Mouse (Mus musculus) gastrocnemius, adult 2 months (tissue): ENCODE measurements around the gene Lrp4. TPM values are rescaled to one million over a fixed set of nuclear protein-coding genes. Genes with fewer than 3 reads are reported as not detected.

ENCODE experiments used
- DNase-seq: peaks from one replicate; pipeline ENCODE4 v3.0.0; 2022
- H3K27ac ChIP-seq: fragments of 200-600 bp; 2 replicates; pipeline ENCODE4 v1.8.1; 2022; ENCODE audit warnings: mild to moderate bottlenecking
- H3K4me3 ChIP-seq: fragments of 200-600 bp; 2 replicates; pipeline ENCODE4 v1.8.1; 2022; ENCODE audit warnings: mild to moderate bottlenecking, moderate library complexity
- CTCF ChIP-seq: fragments of 200-600 bp; IDR thresholded peaks from 2 replicates; pipeline ENCODE4 v1.8.1; 2022; ENCODE audit warnings: antibody characterized with exemption, mild to moderate bottlenecking, moderate library complexity
- intact Hi-C: fragments of 180-260 bp; cut with DNase I; formaldehyde crosslinking; loops from one replicate; pipeline ENCODE4 v1.15.1; 2025
- total RNA-seq, 2 experiments: library from RNA; stranded (reverse); gene quantifications; 2 replicates each; pipeline ENCODE4 v1.2.3; 2021

Gene Lrp4
- total RNA-seq, 2 experiments from 2014 or later: 7.8 to 10.2 TPM

DNA sequence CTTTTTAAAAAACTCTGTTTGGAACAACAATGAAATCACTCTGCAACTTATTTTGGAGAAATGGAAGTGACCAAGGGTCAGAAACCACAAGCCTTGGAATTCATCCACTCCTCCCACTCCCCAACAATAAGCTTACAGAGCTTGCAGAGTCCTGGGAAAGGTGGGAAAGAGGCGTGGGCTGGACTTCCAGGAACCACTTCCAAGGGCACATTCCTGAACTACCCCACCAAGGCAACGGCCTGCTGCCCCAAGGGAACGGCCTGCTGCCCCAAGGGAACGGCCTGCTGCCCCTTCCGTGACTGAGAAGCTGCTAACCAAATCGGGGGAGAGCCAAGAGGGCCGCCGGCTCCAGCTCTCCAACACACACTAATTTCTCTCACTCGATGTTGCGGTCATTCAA lies 18.0 kb upstream of the Lrp4 start:
- DNase-seq: no peak
- Histone ChIP-seq H3K27ac (no peak overlapping the region), H3K4me3 (no peak overlapping the region)
- TF ChIP-seq CTCF: no peak
- intact Hi-C loops: no loop called here

DNA sequence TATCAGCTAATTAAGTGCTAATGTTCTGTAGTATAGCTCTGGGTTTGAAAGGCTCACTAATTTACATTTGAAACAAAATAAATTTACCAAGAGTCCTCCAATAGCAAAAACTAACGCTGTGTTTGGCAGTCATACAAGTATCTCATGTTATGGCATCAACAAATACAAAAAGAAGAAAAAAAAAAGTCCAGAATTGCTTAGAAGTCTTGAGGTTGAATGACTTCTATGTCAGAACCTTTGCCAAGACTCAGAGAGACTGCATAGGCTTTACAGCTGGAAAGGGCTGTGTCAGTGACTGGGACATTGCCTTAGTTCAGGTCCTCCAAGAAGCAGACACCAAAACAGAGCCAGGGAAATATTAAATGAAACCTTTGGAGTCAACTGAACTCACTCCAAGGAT lies 17.4 kb upstream of the Lrp4 start:
- Histone ChIP-seq H3K4me3 (no peak overlapping the region), H3K27ac (no peak overlapping the region)
- DNase-seq: no peak
- intact Hi-C loops: no loop called here
- TF ChIP-seq CTCF: no peak

GRCm38 (mm10) chr2:91440686-91441085 lies 16.6 kb upstream of the Lrp4 start:
- TF ChIP-seq CTCF: no peak
- H3K27ac ChIP-seq: no peak overlapping the region
- intact Hi-C loops: no loop called here
- no peak for DNase-seq
- no peak overlapping the region for H3K4me3 ChIP-seq

DNA sequence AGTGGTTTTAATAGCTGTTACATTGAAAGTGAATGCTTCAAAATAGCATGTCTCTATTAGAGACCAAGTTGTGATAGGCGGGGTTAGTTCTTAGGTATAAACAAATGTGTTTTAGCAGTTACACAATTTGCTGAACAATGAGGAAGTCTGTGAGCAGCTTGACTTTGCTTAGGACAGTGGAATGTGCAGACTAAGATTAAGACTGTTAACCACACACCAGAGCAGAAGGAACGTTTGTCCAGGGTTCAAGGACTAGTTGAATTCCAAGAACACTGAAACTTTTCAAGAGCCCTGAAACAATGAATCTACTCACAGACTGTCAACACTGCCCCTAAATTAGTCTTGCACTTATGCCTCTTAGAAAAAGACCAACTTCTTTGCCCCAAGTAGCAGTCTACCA lies 15.6 kb upstream of the Lrp4 start:
- intact Hi-C loops: no loop called here
- no peak for DNase-seq
- no peak for TF ChIP-seq CTCF
- no peak overlapping the region for H3K27ac ChIP-seq
- H3K4me3 ChIP-seq: no peak overlapping the region

DNA sequence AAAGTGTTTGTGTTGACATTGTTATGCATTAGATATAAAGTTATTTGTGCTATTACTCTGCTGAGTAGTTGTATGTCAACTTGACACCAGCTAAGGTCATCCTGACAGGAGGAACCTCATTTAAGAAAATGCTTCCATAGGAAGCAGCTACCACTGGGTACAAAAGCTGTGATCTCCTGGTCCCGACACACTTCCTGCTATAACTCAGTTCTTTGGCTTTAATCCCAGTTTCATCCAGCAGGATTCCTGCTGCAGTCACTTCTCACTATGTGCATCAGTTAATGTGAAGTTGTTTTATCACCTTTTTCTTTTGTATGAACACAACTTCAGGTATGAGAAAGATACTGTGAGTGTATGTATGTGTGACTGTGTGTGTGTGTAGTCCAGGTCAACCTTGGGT lies 15.1 kb upstream of the Lrp4 start:
- intact Hi-C loops: no loop called here
- Histone ChIP-seq H3K27ac (no peak overlapping the region), H3K4me3 (no peak overlapping the region)
- no peak for DNase-seq
- TF ChIP-seq CTCF: no peak

DNA sequence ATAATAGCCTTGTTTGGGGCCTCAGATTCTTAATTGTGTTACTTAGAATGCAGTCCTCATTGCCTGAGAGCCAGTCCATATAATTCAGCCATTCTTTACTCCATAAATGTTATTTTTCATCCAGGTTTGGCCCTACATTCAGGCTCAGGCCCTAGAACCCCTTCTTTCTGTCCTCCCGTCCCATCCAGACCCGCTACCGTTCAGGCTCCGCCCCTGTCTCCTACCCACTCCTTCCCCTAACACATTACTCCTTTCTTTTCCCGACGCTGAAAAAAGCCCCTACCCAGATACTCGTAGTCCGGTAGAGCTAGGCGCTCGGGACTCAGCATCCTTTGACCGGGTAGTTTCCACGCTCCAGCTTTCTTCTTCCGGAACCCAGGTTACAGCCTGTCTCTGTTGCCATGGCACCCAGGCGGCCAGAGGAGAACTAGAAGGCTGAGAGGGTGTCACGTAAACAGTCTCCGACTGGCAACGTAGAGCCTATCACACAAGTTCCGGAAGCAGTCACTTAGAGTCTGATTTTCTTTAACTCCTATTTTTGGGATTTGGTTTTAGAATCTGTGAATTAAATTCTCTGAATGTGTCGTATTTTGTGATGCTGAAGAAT lies 12.9 kb upstream of the Lrp4 start, which contains the start of gene 1110051M20Rik:
1110051M20Rik (minus strand) TSS at position 419 of the 607 bp plus-strand sequence.
- H3K27ac ChIP-seq: peak within 1 kb of the TSS; percentile 67
- intact Hi-C loops: no loop called here
- H3K4me3 ChIP-seq: peak within 1 kb of the TSS; percentile 71
- TF ChIP-seq CTCF: no peak
- DNase-seq: peak; percentile 93

- no peak for DNase-seq
- Histone ChIP-seq H3K4me3 (no peak overlapping the region), H3K27ac (no peak overlapping the region)
- intact Hi-C loops: no loop called here
- no peak for TF ChIP-seq CTCF
Observed at GRCm38 (mm10) chr2:91449662-91450061, 7.6 kb upstream of the Lrp4 start.

GRCm38 (mm10) chr2:91450316-91450715 lies 7.0 kb upstream of the Lrp4 start:
- DNase-seq: no peak
- Histone ChIP-seq H3K4me3 (no peak overlapping the region), H3K27ac (no peak overlapping the region)
- intact Hi-C loops: no loop called here
- TF ChIP-seq CTCF: no peak

- no peak overlapping the region for H3K4me3 ChIP-seq
- H3K27ac ChIP-seq: no peak overlapping the region; the same call in 1 of the 2 replicates
- intact Hi-C loops: no loop called here
- peak; percentile 28 for DNase-seq
- no peak for TF ChIP-seq CTCF
Observed at GRCm38 (mm10) chr2:91452658-91453057, 4.7 kb upstream of the Lrp4 start.

- no peak for DNase-seq
- H3K4me3 ChIP-seq: no peak overlapping the region
- intact Hi-C loops: no loop called here
- no peak overlapping the region for H3K27ac ChIP-seq
- no peak for TF ChIP-seq CTCF
Observed at GRCm38 (mm10) chr2:91453231-91454075, 3.9 kb upstream of the Lrp4 start.

- H3K4me3 ChIP-seq: no peak overlapping the region
- no peak for TF ChIP-seq CTCF
- intact Hi-C loops: no loop called here
- H3K27ac ChIP-seq: no peak overlapping the region
- no peak for DNase-seq
Observed at GRCm38 (mm10) chr2:91454434-91454833, 2.9 kb upstream of the Lrp4 start.

- no peak overlapping the region for H3K4me3 ChIP-seq
- TF ChIP-seq CTCF: peak; percentile 71
- no peak overlapping the region for H3K27ac ChIP-seq
- intact Hi-C loops: loop anchor here (2.0 kb wide), 1 partner anchor 25 kb away; no protein-coding TSS in a partner anchor
- no peak for DNase-seq
Observed at GRCm38 (mm10) chr2:91455826-91456225, 1.5 kb upstream of the Lrp4 start.

- no peak for DNase-seq
- no peak for TF ChIP-seq CTCF
- intact Hi-C loops: loop anchor here (2.0 kb wide), 1 partner anchor 24 kb away; no protein-coding TSS in a partner anchor
- Histone ChIP-seq H3K27ac (peak overlapping the region; percentile 91), H3K4me3 (peak overlapping the region; percentile 87)
Observed at GRCm38 (mm10) chr2:91456491-91457100, 715 bp upstream of the Lrp4 start.
